Mouse (Mus musculus): ENCODE results near the gene Tex38. TPM values are rescaled to one million over a fixed set of nuclear protein-coding genes. Genes with fewer than 3 reads are reported as not detected.

Gene Tex38
- polyA plus RNA-seq (2015; fragmentation: Nextera tagmentation; extraction: Ambion mirVana) = 0.21 and 0.30 TPM in 2 replicates

GRCm38 (mm10) chr4:115780918-115781317 is at the start of gene Tex38:
Gene Tex38, minus strand, starts transcription at chr4:115781018.
- no peak within 1 kb of the TSS for H3K4me3 ChIP-seq (replicated peaks)
- H3K9ac ChIP-seq = no peak within 1 kb of the TSS
- 82% methylated on average over 3 of the region's 3 CpGs for WGBS
- H3K27ac ChIP-seq = no peak within 1 kb of the TSS
- H3K27me3 ChIP-seq (replicated peaks) = no peaks in the 10 kb centered on the region
- no peak within 1 kb of the TSS for H3K4me2 ChIP-seq (replicated peaks)
- 0 out of 2 replicates have a peak, but pooled peaks cover 2% of the 10 kb centered on the region for H3K36me3 ChIP-seq
- peaks cover 4% of the 10 kb centered on the region; the same call in 1 of the 2 replicates for H3K4me1 ChIP-seq (replicated peaks)
- ATAC-seq = no peak
- no peaks in the 10 kb centered on the region for H3K9me3 ChIP-seq

- Histone ChIP-seq H3K9ac (no peak overlapping the region), H3K27ac (no peak overlapping the region), H3K4me2 (replicated peaks) (no peak overlapping the region), H3K4me3 (replicated peaks) (no peak overlapping the region), H3K4me1 (replicated peaks) (peaks cover 9% of the 10 kb centered on the region), H3K36me3 (peaks cover 14% of the 10 kb centered on the region), H3K9me3 (no peaks in the 10 kb centered on the region), H3K27me3 (replicated peaks) (no peaks in the 10 kb centered on the region)
- 61% methylated on average over 5 of the region's 5 CpGs for WGBS
- ATAC-seq = no peak
Observed at GRCm38 (mm10) chr4:115830491-115830890, 49.7 kb upstream of the Tex38 start.

GRCm38 (mm10) chr4:115828572-115828902 is 47.7 kb upstream of the Tex38 start:
- peak overlapping the region; percentile 74 for H3K4me3 ChIP-seq (replicated peaks)
- H3K4me2 ChIP-seq (replicated peaks) = peak overlapping the region; percentile 74
- H3K9ac ChIP-seq = peak overlapping the region; percentile 74
- no peak overlapping the region for H3K27ac ChIP-seq
- H3K36me3 ChIP-seq = peaks cover 11% of the 10 kb centered on the region
- H3K27me3 ChIP-seq (replicated peaks) = no peaks in the 10 kb centered on the region
- peaks cover 9% of the 10 kb centered on the region for H3K4me1 ChIP-seq (replicated peaks)
- no peaks in the 10 kb centered on the region for H3K9me3 ChIP-seq
- WGBS = 3% methylated on average over 8 of the region's 8 CpGs
- ATAC-seq = 0 out of 2 replicates have a peak, but pooled peaks have one; percentile 8

- H3K4me1 ChIP-seq (replicated peaks) = peaks cover 9% of the 10 kb centered on the region
Observed at GRCm38 (mm10) chr4:115827888-115828571, 47.2 kb upstream of the Tex38 start, which contains the start of gene Mob3c. Gene Mob3c, plus strand, starts transcription at chr4:115828092.

GRCm38 (mm10) chr4:115827535-115827887 is 46.7 kb upstream of the Tex38 start:
- ATAC-seq = peak; percentile 5
- peak overlapping the region; percentile 74 for H3K4me2 ChIP-seq (replicated peaks)
- H3K27ac ChIP-seq = peak overlapping the region; percentile 87
- H3K4me1 ChIP-seq (replicated peaks) = peaks cover 9% of the 10 kb centered on the region
- H3K36me3 ChIP-seq = peaks cover 11% of the 10 kb centered on the region
- peak overlapping the region; percentile 74 for H3K4me3 ChIP-seq (replicated peaks)
- 7% methylated on average over 4 of the region's 4 CpGs for WGBS
- peak overlapping the region; percentile 74 for H3K9ac ChIP-seq
- H3K9me3 ChIP-seq = no peaks in the 10 kb centered on the region
- no peaks in the 10 kb centered on the region for H3K27me3 ChIP-seq (replicated peaks)

More at GRCm38 (mm10) chr4:115827888-115828571, 47.2 kb upstream of the Tex38 start, which contains the start of gene Mob3c:
- Histone ChIP-seq H3K9ac (peak within 1 kb of the TSS; percentile 74), H3K4me3 (replicated peaks) (peak within 1 kb of the TSS; percentile 74), H3K27me3 (replicated peaks) (no peaks in the 10 kb centered on the region), H3K36me3 (peaks cover 11% of the 10 kb centered on the region), H3K4me2 (replicated peaks) (peak within 1 kb of the TSS; percentile 74), H3K9me3 (no peaks in the 10 kb centered on the region), H3K27ac (peak within 1 kb of the TSS; percentile 87)
- peak; percentile 95 for ATAC-seq
- WGBS = under 1% methylated on average over 57 of the region's 57 CpGs

- Histone ChIP-seq H3K4me2 (replicated peaks) (peak overlapping the region; percentile 74; the same call in 1 of the 2 replicates), H3K27ac (no peak overlapping the region), H3K4me1 (replicated peaks) (peaks cover 9% of the 10 kb centered on the region), H3K9me3 (no peaks in the 10 kb centered on the region), H3K36me3 (peaks cover 10% of the 10 kb centered on the region), H3K27me3 (replicated peaks) (no peaks in the 10 kb centered on the region), H3K4me3 (replicated peaks) (no peak overlapping the region), H3K9ac (no peak overlapping the region)
- ATAC-seq = no peak
- 71% methylated on average over 3 of the region's 3 CpGs for WGBS
Observed at GRCm38 (mm10) chr4:115827066-115827465, 46.2 kb upstream of the Tex38 start.

GRCm38 (mm10) chr4:115825271-115825670 is 44.5 kb upstream of the Tex38 start:
- Histone ChIP-seq H3K9me3 (no peaks in the 10 kb centered on the region), H3K9ac (no peak overlapping the region), H3K27me3 (replicated peaks) (no peaks in the 10 kb centered on the region), H3K4me2 (replicated peaks) (no peak overlapping the region), H3K36me3 (no peaks in the 10 kb centered on the region), H3K27ac (no peak overlapping the region), H3K4me1 (replicated peaks) (peaks cover 7% of the 10 kb centered on the region), H3K4me3 (replicated peaks) (no peak overlapping the region)
- WGBS = 84% methylated on average over 2 of the region's 2 CpGs
- ATAC-seq = no peak

GRCm38 (mm10) chr4:115824178-115824577 is 43.4 kb upstream of the Tex38 start:
- Histone ChIP-seq H3K27ac (no peak overlapping the region), H3K27me3 (replicated peaks) (no peaks in the 10 kb centered on the region), H3K4me1 (replicated peaks) (peaks cover 7% of the 10 kb centered on the region), H3K9ac (no peak overlapping the region), H3K36me3 (no peaks in the 10 kb centered on the region), H3K9me3 (no peaks in the 10 kb centered on the region), H3K4me2 (replicated peaks) (no peak overlapping the region), H3K4me3 (replicated peaks) (no peak overlapping the region)
- ATAC-seq = no peak
- WGBS = 72% methylated on average over 2 of the region's 2 CpGs

GRCm38 (mm10) chr4:115821928-115822327 is 41.1 kb upstream of the Tex38 start:
- 69% methylated on average over 3 of the region's 3 CpGs for WGBS
- Histone ChIP-seq H3K9ac (no peak overlapping the region), H3K4me3 (replicated peaks) (no peak overlapping the region), H3K27me3 (replicated peaks) (no peaks in the 10 kb centered on the region), H3K27ac (no peak overlapping the region), H3K4me1 (replicated peaks) (no peaks in the 10 kb centered on the region), H3K36me3 (no peaks in the 10 kb centered on the region), H3K4me2 (replicated peaks) (no peak overlapping the region), H3K9me3 (no peaks in the 10 kb centered on the region)
- peak; percentile 36; the same call in 1 of the 2 replicates for ATAC-seq

GRCm38 (mm10) chr4:115821431-115821830 is 40.6 kb upstream of the Tex38 start:
- Histone ChIP-seq H3K4me1 (replicated peaks) (no peaks in the 10 kb centered on the region), H3K9ac (no peak overlapping the region), H3K4me2 (replicated peaks) (no peak overlapping the region), H3K27me3 (replicated peaks) (no peaks in the 10 kb centered on the region), H3K4me3 (replicated peaks) (no peak overlapping the region), H3K27ac (no peak overlapping the region), H3K36me3 (no peaks in the 10 kb centered on the region), H3K9me3 (no peaks in the 10 kb centered on the region)
- no peak for ATAC-seq

GRCm38 (mm10) chr4:115820944-115821343 is 40.1 kb upstream of the Tex38 start:
- Histone ChIP-seq H3K9me3 (no peaks in the 10 kb centered on the region), H3K36me3 (no peaks in the 10 kb centered on the region), H3K4me1 (replicated peaks) (no peaks in the 10 kb centered on the region), H3K4me3 (replicated peaks) (no peak overlapping the region), H3K27me3 (replicated peaks) (no peaks in the 10 kb centered on the region), H3K9ac (no peak overlapping the region), H3K4me2 (replicated peaks) (no peak overlapping the region), H3K27ac (no peak overlapping the region)
- WGBS = 73% methylated on average over 3 of the region's 3 CpGs
- no peak for ATAC-seq

- Histone ChIP-seq H3K9me3 (no peaks in the 10 kb centered on the region), H3K27ac (no peak overlapping the region), H3K9ac (no peak overlapping the region), H3K4me3 (replicated peaks) (no peak overlapping the region), H3K27me3 (replicated peaks) (no peaks in the 10 kb centered on the region), H3K4me1 (replicated peaks) (no peaks in the 10 kb centered on the region), H3K36me3 (no peaks in the 10 kb centered on the region), H3K4me2 (replicated peaks) (no peak overlapping the region)
- 68% methylated on average over 3 of the region's 3 CpGs for WGBS
- no peak for ATAC-seq
Observed at GRCm38 (mm10) chr4:115820199-115820598, 39.4 kb upstream of the Tex38 start.

GRCm38 (mm10) chr4:115815606-115816005 is 34.8 kb upstream of the Tex38 start:
- H3K36me3 ChIP-seq = no peaks in the 10 kb centered on the region
- ATAC-seq = no peak
- WGBS = 86% methylated on average over 5 of the region's 5 CpGs
- H3K9ac ChIP-seq = no peak overlapping the region
- no peak overlapping the region for H3K4me3 ChIP-seq (replicated peaks)
- H3K27me3 ChIP-seq (replicated peaks) = no peaks in the 10 kb centered on the region
- no peak overlapping the region for H3K27ac ChIP-seq
- no peak overlapping the region for H3K4me2 ChIP-seq (replicated peaks)
- H3K4me1 ChIP-seq (replicated peaks) = no peaks in the 10 kb centered on the region
- no peaks in the 10 kb centered on the region for H3K9me3 ChIP-seq

Measured in intestine, embryonic 15.5 days (tissue).